Mouse (Mus musculus) splenic B cell, adult 2 months (primary cell): ENCODE data around the gene D630003M21Rik.

Experiments
- DNase-seq: peaks from one replicate; pipeline ENCODE4 v3.0.0-alpha.2; 2011; ENCODE audit warnings: low read depth, low spot score
- H3K27me3 ChIP-seq: 2 replicates; pipeline ENCODE4 v1.6.1; 2012; ENCODE audit warnings: mild to moderate bottlenecking, low read length, moderate library complexity, mixed read lengths; ENCODE audit not compliant: control insufficient read depth, poor library complexity, insufficient read depth, severe bottlenecking
- H3K36me3 ChIP-seq: 2 replicates; pipeline ENCODE4 v1.6.1; 2012; ENCODE audit warnings: mild to moderate bottlenecking, low read length, moderate library complexity, mixed read lengths; ENCODE audit not compliant: control insufficient read depth, poor library complexity, insufficient read depth, severe bottlenecking

Gene D630003M21Rik

DNA sequence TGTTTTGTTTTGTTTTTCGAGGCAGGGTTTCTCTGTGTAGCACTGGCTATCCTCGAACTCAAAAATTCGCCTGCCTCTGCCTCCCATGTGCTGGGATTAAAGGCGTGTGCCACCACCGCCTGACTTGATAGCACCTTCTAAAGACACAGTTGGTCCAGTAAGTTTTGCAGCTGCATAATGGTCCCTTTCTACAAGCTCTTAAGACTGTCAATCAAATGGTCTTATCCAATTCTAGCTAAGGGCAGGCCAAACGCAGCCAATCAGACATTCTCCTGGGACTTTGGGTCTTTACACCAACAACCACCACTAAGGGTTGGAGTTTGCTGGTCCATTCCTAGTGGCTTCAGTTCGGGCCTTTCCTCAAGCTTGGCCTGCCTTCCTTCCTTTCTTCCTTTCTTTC, 73.9 kb downstream of the D630003M21Rik start:
- no peaks in the 10 kb centered on the region; the same call in 1 of the 2 replicates for H3K27me3 ChIP-seq
- no peak for DNase-seq
- no peaks in the 10 kb centered on the region for H3K36me3 ChIP-seq

DNA sequence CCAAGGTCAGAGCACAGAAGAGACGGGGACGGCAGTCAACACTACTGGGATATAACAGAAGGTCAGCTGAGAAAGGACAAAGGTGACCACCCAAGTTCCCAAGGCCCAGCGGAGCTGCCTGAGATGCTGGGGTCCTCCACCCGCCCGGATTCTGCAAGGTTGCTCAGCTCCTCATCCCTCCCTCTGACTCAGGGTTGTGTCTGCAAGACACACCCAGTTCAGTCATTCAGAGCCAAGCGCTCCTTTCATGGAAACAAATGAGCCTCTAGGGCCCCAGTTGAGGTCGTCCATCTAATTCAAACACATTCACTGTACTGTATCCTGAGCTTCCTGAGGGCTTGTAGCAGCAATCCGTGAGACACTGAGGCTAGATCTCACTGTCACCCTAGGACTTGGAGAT, 74.4 kb downstream of the D630003M21Rik start:
- H3K27me3 ChIP-seq = no peaks in the 10 kb centered on the region; the same call in 1 of the 2 replicates
- H3K36me3 ChIP-seq = no peaks in the 10 kb centered on the region
- DNase-seq = no peak

DNA sequence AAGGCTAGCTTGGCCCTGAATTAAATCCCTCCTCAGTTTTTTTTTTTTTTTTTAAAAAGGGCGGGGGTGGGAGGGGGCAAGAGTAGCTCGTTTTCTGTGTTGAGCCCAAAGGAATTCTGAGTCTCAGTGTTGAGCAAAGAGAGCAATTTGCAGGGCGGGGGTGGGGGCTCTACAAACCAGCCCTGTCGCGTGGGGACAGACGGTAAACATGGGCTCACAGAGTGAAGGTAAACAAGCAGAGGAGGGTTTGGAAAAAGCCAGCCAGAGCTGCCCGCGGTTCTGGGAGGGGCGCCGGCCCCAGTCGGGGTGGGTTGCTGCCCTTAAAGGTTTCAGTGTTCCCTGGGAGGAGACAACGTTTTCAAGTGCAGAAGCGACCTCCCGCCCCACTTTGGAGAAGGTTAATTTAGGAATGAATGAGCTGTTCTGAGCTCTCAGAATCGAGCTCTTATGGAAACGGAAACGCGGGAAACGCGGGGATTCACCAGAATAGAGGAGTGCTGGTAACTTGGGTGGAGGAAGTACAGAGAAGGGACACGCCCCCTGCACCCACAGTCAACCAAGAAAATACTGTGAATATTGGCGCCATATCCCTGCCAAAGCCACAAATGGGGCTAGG, 75.2 kb downstream of the D630003M21Rik start:
- H3K36me3 ChIP-seq = no peaks in the 10 kb centered on the region
- no peaks in the 10 kb centered on the region; the same call in 1 of the 2 replicates for H3K27me3 ChIP-seq
- peak; percentile 38 for DNase-seq

DNA sequence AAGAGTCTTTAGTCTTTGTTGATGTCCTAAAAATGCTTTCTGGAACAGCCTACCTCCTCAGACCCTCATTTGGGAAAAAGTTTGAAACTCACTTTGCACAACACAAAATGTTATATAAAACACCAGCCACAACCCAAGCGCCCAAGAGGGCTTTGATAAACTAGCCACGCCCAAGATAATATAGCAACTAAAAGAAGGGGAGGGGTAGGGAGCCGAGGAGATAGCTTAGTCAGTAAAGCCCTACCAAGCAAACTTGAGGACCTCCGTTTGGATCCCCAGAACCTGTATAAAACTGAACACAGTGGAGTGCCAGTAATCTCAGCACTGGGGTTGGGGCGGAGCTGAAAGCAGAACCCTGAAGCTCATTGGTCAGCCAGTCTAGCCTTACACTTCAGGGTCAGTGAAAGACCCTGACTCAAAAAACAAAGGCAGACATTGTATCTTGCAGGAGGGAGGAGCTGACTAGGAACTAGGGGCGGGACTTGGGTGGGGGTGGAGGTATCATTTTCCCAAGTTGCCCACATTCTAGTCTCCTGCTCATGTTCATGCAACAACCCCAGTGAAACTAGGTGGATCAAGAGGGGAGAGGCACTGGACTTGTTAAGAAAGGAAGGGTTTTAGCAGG, 76.2 kb downstream of the D630003M21Rik start:
- DNase-seq = no peak
- no peaks in the 10 kb centered on the region for H3K36me3 ChIP-seq
- no peaks in the 10 kb centered on the region; the same call in 1 of the 2 replicates for H3K27me3 ChIP-seq

DNA sequence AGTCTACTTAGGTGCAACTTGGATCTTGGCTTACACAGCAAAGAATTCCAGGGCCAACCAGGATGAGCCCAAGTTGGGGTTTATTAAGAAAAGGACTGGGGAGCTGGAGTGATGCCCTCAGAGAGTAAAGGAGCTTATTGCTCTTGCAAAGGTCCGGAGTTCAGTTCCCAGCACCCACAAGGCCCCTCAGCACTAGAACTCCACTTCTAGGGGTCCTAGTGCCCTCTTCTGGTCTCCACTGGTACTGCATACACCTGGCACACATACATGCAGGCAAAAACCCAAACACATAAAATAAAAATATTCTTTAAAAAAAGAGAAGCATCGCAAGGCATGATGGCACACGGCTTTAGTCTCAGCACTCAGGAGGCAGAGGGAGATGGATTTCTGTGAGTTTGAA, 77.9 kb downstream of the D630003M21Rik start:
- no peaks in the 10 kb centered on the region for H3K36me3 ChIP-seq
- no peak for DNase-seq
- no peaks in the 10 kb centered on the region; the same call in 1 of the 2 replicates for H3K27me3 ChIP-seq

DNA sequence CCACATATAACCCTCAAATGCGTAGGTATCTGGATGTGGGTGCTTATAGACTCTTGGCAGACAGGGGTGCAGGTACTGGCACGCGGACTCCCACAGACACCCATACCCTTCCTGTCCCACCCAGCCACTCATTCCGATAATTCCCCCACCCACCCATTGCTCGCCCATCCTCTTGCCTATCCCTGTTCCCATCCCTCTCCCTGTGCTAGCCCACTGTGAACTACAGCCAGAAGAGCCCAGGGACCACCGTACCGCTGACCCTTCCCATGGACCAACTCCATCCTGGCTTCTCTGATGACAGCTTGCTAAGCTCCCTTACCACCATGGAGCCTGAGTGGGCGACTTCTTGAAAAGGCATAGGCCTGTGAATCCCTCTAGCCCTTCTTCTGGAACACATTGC, 82.1 kb downstream of the D630003M21Rik start:
- Histone ChIP-seq H3K36me3 (no peaks in the 10 kb centered on the region), H3K27me3 (no peaks in the 10 kb centered on the region; the same call in 1 of the 2 replicates)
- no peak for DNase-seq

DNA sequence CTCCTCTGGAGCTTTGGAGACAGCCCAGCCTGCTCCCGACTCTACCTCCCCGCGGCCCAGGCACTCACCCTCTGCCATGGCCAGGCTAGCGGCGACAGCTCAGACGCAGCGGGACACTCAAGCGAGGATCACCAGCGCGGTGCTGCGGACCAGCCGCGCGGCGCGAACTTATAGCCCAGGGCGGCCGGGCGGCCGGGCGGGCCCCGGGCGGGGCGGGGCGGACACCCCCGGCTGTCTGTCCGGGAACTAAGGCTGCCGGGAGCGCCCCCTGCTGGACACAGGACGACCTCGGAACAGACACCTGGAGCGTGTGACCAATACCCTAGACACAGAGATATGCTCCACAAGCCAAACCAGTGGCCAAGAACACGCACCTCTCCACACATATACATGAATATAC, 82.8 kb downstream of the D630003M21Rik start, which contains the start of gene Tgm2:
Tgm2 (minus strand) TSS at position 214 of the 400 bp plus-strand sequence.
- H3K36me3 ChIP-seq = no peaks in the 10 kb centered on the region
- DNase-seq = peak; percentile 89
- H3K27me3 ChIP-seq = no peaks in the 10 kb centered on the region

DNA sequence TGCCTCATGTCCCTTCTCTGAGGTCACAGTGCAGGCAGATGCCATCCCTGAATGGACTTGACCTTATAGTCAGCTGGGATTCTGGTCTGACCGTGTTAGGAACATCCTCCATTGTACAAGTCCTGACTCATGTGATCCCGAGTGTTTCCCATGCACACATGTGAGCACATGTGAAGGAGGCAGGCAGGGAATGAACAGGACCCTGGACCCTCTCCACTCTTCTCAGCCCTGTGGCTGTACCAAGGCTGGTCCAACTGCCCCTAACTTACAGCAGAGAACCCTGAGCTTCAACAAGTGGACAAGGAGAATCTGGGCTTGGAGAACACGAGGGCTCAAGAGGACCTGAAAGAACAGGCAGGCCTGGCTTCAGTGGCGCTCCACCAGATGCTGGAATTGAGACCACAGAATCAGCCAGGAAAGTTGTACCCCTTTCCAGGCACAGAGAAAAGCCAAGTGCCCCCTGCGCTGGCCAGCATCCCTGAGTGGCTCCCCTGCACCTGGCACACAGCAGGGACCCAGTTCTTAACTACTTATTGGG, 83.4 kb downstream of the D630003M21Rik start:
- Histone ChIP-seq H3K27me3 (no peaks in the 10 kb centered on the region), H3K36me3 (no peaks in the 10 kb centered on the region)
- DNase-seq = no peak

DNA sequence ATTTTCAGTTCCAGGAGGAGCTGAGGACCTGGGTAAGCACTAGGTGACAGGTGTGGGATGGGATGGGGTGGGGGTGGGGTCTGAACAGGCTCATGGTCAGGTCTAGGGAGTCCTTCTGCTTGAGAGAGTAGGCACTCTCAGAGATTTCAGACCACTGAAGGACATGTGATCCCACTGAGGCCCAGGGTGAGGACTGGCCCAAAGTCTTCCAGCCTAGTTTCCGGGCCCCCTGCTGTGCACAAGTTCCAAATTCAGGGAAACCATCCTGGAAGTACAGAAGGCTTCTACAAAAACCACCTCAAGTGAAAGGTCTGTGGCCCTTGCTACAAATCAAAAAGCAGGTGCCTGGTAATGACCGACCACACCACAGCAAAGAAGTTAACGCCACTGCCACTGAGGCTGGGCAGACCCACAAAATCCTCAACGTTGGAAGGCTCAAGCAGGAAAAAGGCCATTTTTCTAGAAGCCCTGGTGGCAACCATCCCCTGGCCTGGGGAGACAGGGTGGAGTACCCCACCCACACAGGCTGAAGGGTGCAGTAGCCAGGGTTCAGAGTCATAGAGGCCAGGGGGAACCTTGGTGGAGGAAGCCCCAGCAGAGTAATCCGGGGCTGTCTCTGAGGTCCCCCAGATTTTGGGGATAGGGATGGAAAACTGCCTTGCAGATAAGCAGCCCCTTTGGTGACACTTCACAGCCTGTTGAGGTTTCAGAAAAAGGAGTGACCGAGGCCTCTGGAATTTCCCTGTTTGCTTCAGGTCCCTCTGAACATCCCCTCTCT, 84.1 kb downstream of the D630003M21Rik start:
- Histone ChIP-seq H3K27me3 (no peaks in the 10 kb centered on the region), H3K36me3 (no peaks in the 10 kb centered on the region)
- no peak for DNase-seq

DNA sequence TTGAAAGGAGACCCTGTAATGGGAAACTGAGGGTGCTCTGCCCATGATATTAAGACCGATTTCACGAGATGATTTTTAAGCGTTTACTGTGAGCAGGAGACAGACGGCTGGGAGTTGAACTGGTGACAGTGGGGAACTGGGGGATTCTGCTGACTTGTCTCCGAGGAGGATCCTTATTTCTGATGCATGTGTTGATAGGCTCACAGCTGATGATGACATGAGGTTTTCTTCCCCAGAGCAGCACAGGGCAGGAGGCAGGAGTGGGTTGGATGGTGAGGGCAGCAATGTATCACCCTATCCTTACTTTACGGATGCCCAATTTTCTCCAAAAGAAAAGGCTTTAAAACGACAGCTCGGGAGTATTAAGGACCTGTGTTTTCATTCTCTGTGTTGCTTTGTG, 84.8 kb downstream of the D630003M21Rik start:
- Histone ChIP-seq H3K27me3 (no peaks in the 10 kb centered on the region), H3K36me3 (no peaks in the 10 kb centered on the region)
- no peak for DNase-seq

DNA sequence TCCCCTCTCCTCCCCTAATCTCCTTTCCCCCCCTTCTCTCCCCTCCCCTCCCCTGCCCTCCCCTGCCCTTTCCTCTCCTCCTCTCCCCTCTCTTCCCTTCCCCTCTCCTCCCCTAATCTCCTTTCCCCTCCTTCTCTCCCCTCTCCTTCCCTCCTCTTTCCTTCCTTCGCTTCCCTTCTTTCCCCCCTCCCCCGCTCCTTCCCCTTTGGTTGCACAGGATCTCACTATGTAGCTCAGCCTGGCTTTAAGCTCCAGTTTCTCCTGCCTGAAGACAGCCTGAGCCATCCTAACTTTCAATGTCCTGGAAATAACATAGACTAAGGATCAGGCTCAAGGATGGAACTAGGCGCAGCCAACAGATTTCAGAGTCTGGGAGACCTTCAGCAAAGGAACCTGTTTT, 85.2 kb downstream of the D630003M21Rik start:
- DNase-seq = no peak
- Histone ChIP-seq H3K36me3 (no peaks in the 10 kb centered on the region), H3K27me3 (no peaks in the 10 kb centered on the region)

DNA sequence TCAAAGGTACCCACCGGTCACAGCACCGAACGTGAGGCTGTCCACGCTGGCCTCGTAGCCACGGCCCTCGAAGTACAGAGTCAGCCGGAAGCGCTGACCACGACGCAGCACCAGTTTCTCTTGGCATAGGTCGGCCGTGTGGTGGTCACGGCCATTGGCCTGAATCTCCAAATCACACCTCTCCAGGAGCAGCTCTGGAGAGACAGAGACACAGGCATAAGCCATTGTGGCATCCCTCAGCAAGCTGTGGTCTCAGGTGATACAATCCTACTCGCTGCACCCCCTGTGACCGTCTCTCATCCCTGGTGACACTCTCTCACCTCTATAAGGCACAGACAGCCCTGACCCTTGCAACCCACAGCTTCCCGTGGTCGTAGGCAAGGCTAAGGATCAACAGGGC, 86.0 kb downstream of the D630003M21Rik start:
- no peak for DNase-seq
- Histone ChIP-seq H3K36me3 (no peaks in the 10 kb centered on the region), H3K27me3 (no peaks in the 10 kb centered on the region)

DNA sequence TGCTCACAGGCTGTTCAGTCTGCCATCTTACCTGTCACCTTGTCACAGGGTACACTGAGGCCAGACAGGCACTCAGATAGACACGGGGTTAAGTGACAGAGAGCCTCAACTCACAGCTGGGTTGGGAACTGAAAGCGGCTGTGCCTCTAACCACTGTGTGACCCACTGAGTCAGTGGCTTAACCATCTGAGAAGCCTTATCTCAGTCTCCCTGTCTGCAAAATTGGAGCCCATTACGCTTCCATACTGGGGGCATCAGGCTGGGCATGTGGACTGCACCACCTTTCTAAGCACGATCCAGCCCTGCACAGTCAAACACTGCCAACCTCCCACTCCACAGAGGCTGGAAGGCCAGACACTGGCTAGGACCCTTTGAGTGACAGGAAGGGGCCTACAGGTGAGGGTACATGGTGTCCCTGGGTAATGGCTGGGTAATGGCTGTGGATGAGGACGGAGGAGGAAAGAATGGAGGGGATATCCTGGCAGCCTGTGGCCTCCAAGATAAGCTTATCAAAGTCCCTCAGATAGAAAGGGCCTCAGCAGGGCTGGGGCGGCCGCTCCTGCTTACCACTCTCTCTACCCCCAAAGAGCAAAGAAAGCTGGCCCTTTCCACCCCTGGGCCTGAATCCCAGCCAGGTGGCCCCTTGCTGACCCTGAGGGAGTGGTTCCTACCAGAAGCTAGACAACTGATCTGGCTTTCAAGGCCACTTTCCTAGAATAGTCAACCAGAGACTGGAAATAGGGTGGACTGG, 87.2 kb downstream of the D630003M21Rik start:
- DNase-seq = no peak
- Histone ChIP-seq H3K27me3 (no peaks in the 10 kb centered on the region), H3K36me3 (no peaks in the 10 kb centered on the region)

DNA sequence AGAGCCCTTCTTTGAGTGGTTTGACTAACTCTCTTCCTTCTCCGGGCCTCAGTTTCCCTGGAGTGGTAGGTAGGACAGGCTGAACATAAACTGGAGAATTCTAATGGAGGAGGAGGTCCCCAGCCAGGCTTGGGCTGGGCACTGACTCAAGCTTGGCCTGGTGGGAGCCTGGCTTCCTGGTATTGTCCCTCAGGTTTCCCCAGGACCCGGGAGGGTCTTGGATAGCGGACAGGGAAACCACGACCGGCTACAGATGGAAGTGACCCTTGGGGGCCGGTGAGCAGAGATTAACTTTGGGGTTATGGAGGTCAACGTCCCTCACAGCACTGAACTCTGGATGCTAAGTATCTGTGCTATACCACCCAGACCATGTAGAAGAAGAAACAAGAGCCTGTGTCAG, 87.8 kb downstream of the D630003M21Rik start:
- Histone ChIP-seq H3K36me3 (no peaks in the 10 kb centered on the region), H3K27me3 (no peaks in the 10 kb centered on the region)
- no peak for DNase-seq
